Mouse (Mus musculus) induced T-regulatory cell, adult 2 months (primary cell): ENCODE data around the gene Gm29735.
A peak's percentile ranks its signal among the peaks of the same experiment; 100 is the strongest.
"Not testable (repeated sequence)": the region's sequence is repeated elsewhere in the genome, so short reads cannot be mapped to it uniquely, and the experiment has no call there.

Experiments
- DNase-seq: peaks from one replicate; pipeline ENCODE4 v3.0.0-alpha.2; 2012; ENCODE audit warnings: low read depth

Gene Gm29735

GRCm38 (mm10) chr7:142157013-142157412, at the start of gene Gm29735:
TSS of gene Gm29735 (minus strand) at chr7:142157113.
- not testable (repeated sequence) for DNase-seq

- DNase-seq, result no peak
Measured at GRCm38 (mm10) chr7:142205488-142205887, 48.6 kb upstream of the Gm29735 start.

GRCm38 (mm10) chr7:142201064-142201463, 44.2 kb upstream of the Gm29735 start, which contains the start of gene Krtap5-3:
TSS of gene Krtap5-3 (plus strand) at chr7:142201364.
- no peak for DNase-seq

GRCm38 (mm10) chr7:142198748-142199147, 41.8 kb upstream of the Gm29735 start:
- DNase-seq, result no peak

- DNase-seq, result no peak
Measured at GRCm38 (mm10) chr7:142190289-142190688, 33.4 kb upstream of the Gm29735 start, which contains the start of gene Gm10153. TSS of gene Gm10153 (minus strand) at chr7:142190389.

- DNase-seq, result no peak
Measured at GRCm38 (mm10) chr7:142188156-142188555, 31.2 kb upstream of the Gm29735 start.

GRCm38 (mm10) chr7:142181021-142181420, 24.1 kb upstream of the Gm29735 start:
- DNase-seq, result no peak

- DNase-seq, result no peak
Measured at GRCm38 (mm10) chr7:142178685-142179084, 21.8 kb upstream of the Gm29735 start.

- DNase-seq, result not testable (repeated sequence)
Measured at GRCm38 (mm10) chr7:142175905-142176304, 19.0 kb upstream of the Gm29735 start, which contains the start of gene Krtap5-2. TSS of gene Krtap5-2 (minus strand) at chr7:142176005.

- peak; percentile 54 for DNase-seq
Measured at GRCm38 (mm10) chr7:142169836-142170235, 12.9 kb upstream of the Gm29735 start.

GRCm38 (mm10) chr7:142165639-142166038, 8.7 kb upstream of the Gm29735 start, which contains the start of gene Gm4553:
TSS of gene Gm4553 (minus strand) at chr7:142165739.
- not testable (repeated sequence) for DNase-seq

- DNase-seq, result no peak
Measured at GRCm38 (mm10) chr7:142159366-142159765, 2.5 kb upstream of the Gm29735 start.

- DNase-seq, result no peak
Measured at GRCm38 (mm10) chr7:142155308-142155707, 1.6 kb downstream of the Gm29735 start.

- no peak for DNase-seq
Measured at GRCm38 (mm10) chr7:142152191-142152590, 4.7 kb downstream of the Gm29735 start.

GRCm38 (mm10) chr7:142148633-142149032, 8.3 kb downstream of the Gm29735 start:
- DNase-seq, result no peak

GRCm38 (mm10) chr7:142146033-142146432, 10.9 kb downstream of the Gm29735 start:
- peak; percentile 65 for DNase-seq

GRCm38 (mm10) chr7:142145413-142145940, 11.4 kb downstream of the Gm29735 start:
- no peak for DNase-seq

GRCm38 (mm10) chr7:142144507-142144906, 12.4 kb downstream of the Gm29735 start, which contains the start of gene Gm45337:
TSS of gene Gm45337 (minus strand) at chr7:142144607.
- DNase-seq, result no peak

GRCm38 (mm10) chr7:142143506-142144010, 13.4 kb downstream of the Gm29735 start:
- not testable (repeated sequence) for DNase-seq

GRCm38 (mm10) chr7:142140696-142141095, 16.2 kb downstream of the Gm29735 start:
- no peak for DNase-seq

- not testable (repeated sequence) for DNase-seq
Measured at GRCm38 (mm10) chr7:142135934-142136333, 21.0 kb downstream of the Gm29735 start, which contains the start of gene Gm39115. TSS of gene Gm39115 (minus strand) at chr7:142136034.

- DNase-seq, result no peak
Measured at GRCm38 (mm10) chr7:142134206-142134995, 22.5 kb downstream of the Gm29735 start.

GRCm38 (mm10) chr7:142128843-142129242, 28.1 kb downstream of the Gm29735 start:
- no peak for DNase-seq
